Mouse (Mus musculus) thymus, adult 2 months (tissue): ENCODE results near the gene Nfia. TPM values are rescaled to one million over a fixed set of nuclear protein-coding genes. Genes with fewer than 3 reads are reported as not detected.

Experiments
- DNase-seq: peaks from one replicate; pipeline ENCODE4 v3.0.0; 2021
- H3K27ac ChIP-seq: fragments of 200-500 bp; 2 replicates; pipeline ENCODE4 v1.5.1; 2012; ENCODE audit warnings: low read length, control low read depth; ENCODE audit not compliant: control insufficient read depth, insufficient read depth
- H3K27me3 ChIP-seq: fragments of 200-500 bp; 2 replicates; pipeline ENCODE4 v1.6.1; 2012; ENCODE audit warnings: mild to moderate bottlenecking, low read length, moderate library complexity, mixed read lengths; ENCODE audit not compliant: control insufficient read depth, insufficient read depth
- H3K36me3 ChIP-seq: fragments of 200-500 bp; 2 replicates; pipeline ENCODE4 v1.6.1; 2012; ENCODE audit warnings: mild to moderate bottlenecking, low read length, moderate library complexity; ENCODE audit not compliant: control insufficient read depth, insufficient read depth
- H3K4me1 ChIP-seq: fragments of 200-500 bp; replicated peaks from 2 replicates; pipeline ENCODE4 v1.6.1; 2012; ENCODE audit warnings: low read length; ENCODE audit not compliant: control insufficient read depth, insufficient read depth
- H3K4me3 ChIP-seq: fragments of 200-500 bp; 2 replicates; pipeline ENCODE4 v1.5.1; 2012; ENCODE audit warnings: mild to moderate bottlenecking, low read length, control low read depth, moderate library complexity; ENCODE audit not compliant: control insufficient read depth, insufficient read depth
- CTCF ChIP-seq: fragments of 200-500 bp; IDR thresholded peaks from 2 replicates; pipeline ENCODE4 v1.5.1; 2012; ENCODE audit warnings: mild to moderate bottlenecking, control low read depth, low read length, moderate library complexity, borderline replicate concordance; ENCODE audit not compliant: control insufficient read depth, poor library complexity, insufficient read depth; ENCODE audit errors: extremely low read depth
- POLR2A ChIP-seq: fragments of 200-500 bp; IDR thresholded peaks from 2 replicates; pipeline ENCODE4 v1.6.1; 2012; ENCODE audit warnings: mild to moderate bottlenecking, low read length, control low read depth, moderate library complexity; ENCODE audit not compliant: control insufficient read depth, poor library complexity, insufficient read depth; ENCODE audit errors: extremely low read depth
- WGBS: fragments of 180-500 bp; shearing (Covaris S2); methylation state at CpG from one replicate; pipeline ENCODE4 v1.1.7; 2018; 5-methylcytosine and 5-hydroxymethylcytosine counted together
- polyA plus RNA-seq: library from polyadenylated mRNA; depleted of rRNA; stranded (reverse); fragments of >200 nt; gene quantifications from 2 replicates; pipeline ENCODE4 v1.2.3, GENCODE M21; 2012

The Nfia gene
- polyA plus RNA-seq, 1 experiment, result 26.4 TPM

- DNase-seq, result no peak
- H3K4me3 ChIP-seq, result no peak overlapping the region
- TF ChIP-seq CTCF (no peak), POLR2A (no peak)
- peaks cover 14% of the 10 kb centered on the region for H3K27me3 ChIP-seq
- H3K27ac ChIP-seq, result no peak overlapping the region
- H3K36me3 ChIP-seq, result no peaks in the 10 kb centered on the region
- WGBS, result 91% methylated on average over 7 of the region's 7 CpGs
- peaks cover 10% of the 10 kb centered on the region for H3K4me1 ChIP-seq
Observed at GRCm38 (mm10) chr4:97780666-97781435, 8.3 kb downstream of the Nfia start.

GRCm38 (mm10) chr4:97782069-97782468 lies 9.5 kb downstream of the Nfia start:
- Histone ChIP-seq H3K4me3 (no peak overlapping the region), H3K27ac (no peak overlapping the region), H3K27me3 (peaks cover 8% of the 10 kb centered on the region), H3K4me1 (peaks cover 10% of the 10 kb centered on the region; the same call in 1 of the 2 replicates), H3K36me3 (no peaks in the 10 kb centered on the region)
- WGBS, result 98% methylated on average over 3 of the region's 3 CpGs
- no peak for DNase-seq
- TF ChIP-seq POLR2A (no peak), CTCF (no peak)

- TF ChIP-seq CTCF (no peak), POLR2A (no peak)
- 98% methylated on average over 6 of the region's 6 CpGs for WGBS
Observed at GRCm38 (mm10) chr4:97782497-97782896, 10.0 kb downstream of the Nfia start.

GRCm38 (mm10) chr4:97783073-97783879 lies 10.7 kb downstream of the Nfia start:
- peaks cover 5% of the 10 kb centered on the region for H3K27me3 ChIP-seq
- no peak overlapping the region for H3K4me3 ChIP-seq
- no peak overlapping the region for H3K27ac ChIP-seq
- 96% methylated on average over 26 of the region's 26 CpGs for WGBS
- no peaks in the 10 kb centered on the region for H3K36me3 ChIP-seq
- peaks cover 5% of the 10 kb centered on the region; the same call in 1 of the 2 replicates for H3K4me1 ChIP-seq
- no peak for DNase-seq
- TF ChIP-seq CTCF, result no peak
- TF ChIP-seq POLR2A, result no peak

More at GRCm38 (mm10) chr4:97782497-97782896, 10.0 kb downstream of the Nfia start:
- H3K4me1 ChIP-seq, result peaks cover 10% of the 10 kb centered on the region; the same call in 1 of the 2 replicates
- no peak overlapping the region for H3K4me3 ChIP-seq
- peaks cover 8% of the 10 kb centered on the region for H3K27me3 ChIP-seq
- no peak overlapping the region for H3K27ac ChIP-seq
- no peak for DNase-seq
- H3K36me3 ChIP-seq, result no peaks in the 10 kb centered on the region

- DNase-seq, result no peak
- Histone ChIP-seq H3K27me3 (no peaks in the 10 kb centered on the region; the same call in 1 of the 2 replicates), H3K4me1 (no peaks in the 10 kb centered on the region), H3K27ac (no peak overlapping the region), H3K4me3 (no peak overlapping the region), H3K36me3 (no peaks in the 10 kb centered on the region)
- 96% methylated on average over 11 of the region's 11 CpGs for WGBS
- TF ChIP-seq POLR2A (no peak), CTCF (no peak)
Observed at GRCm38 (mm10) chr4:97784236-97784635, 11.7 kb downstream of the Nfia start.

GRCm38 (mm10) chr4:97785547-97786271 lies 13.2 kb downstream of the Nfia start:
- no peak overlapping the region for H3K4me3 ChIP-seq
- no peaks in the 10 kb centered on the region for H3K36me3 ChIP-seq
- TF ChIP-seq POLR2A (no peak), CTCF (no peak)
- H3K4me1 ChIP-seq, result no peaks in the 10 kb centered on the region
- no peak overlapping the region for H3K27ac ChIP-seq
- no peak for DNase-seq
- WGBS, result 96% methylated on average over 8 of the region's 8 CpGs
- no peaks in the 10 kb centered on the region for H3K27me3 ChIP-seq
